Mouse (Mus musculus) adrenal gland, adult 18-20 months (tissue): ENCODE measurements around the gene Fgfr2. TPM values are rescaled to one million over a fixed set of nuclear protein-coding genes. Genes with fewer than 3 reads are reported as not detected.
A peak's percentile ranks its signal among the peaks of the same experiment; 100 is the strongest.

Experiments
- DNase-seq, 2 experiments: peaks; one replicate each; pipeline ENCODE4 v3.0.0; 2021 to 2022; ENCODE audit warnings: low spot score in 2 of 2
- total RNA-seq, 2 experiments: library from RNA; stranded (reverse); gene quantifications; 1 replicate in 1 of 2; 2 replicates in 1 of 2; pipeline ENCODE4 v1.2.3; 2021

The Fgfr2 gene
- total RNA-seq, 2 experiments from 2014 or later, result 294 to 308 TPM

- DNase-seq, result no peak
Measured at GRCm38 (mm10) chr7:132330179-132330578, 793.0 kb downstream of the Fgfr2 start.

GRCm38 (mm10) chr7:132328648-132329047 lies 794.5 kb downstream of the Fgfr2 start:
- no peak for DNase-seq

- DNase-seq, result peak; percentile 76 to 89
Measured at GRCm38 (mm10) chr7:132325549-132326331, 797.4 kb downstream of the Fgfr2 start.

GRCm38 (mm10) chr7:132323430-132323829 lies 799.7 kb downstream of the Fgfr2 start:
- DNase-seq, result no peak

- no peak for DNase-seq
Measured at GRCm38 (mm10) chr7:132321392-132321958, 801.7 kb downstream of the Fgfr2 start.

- peak; percentile 58 to 66 for DNase-seq
Measured at GRCm38 (mm10) chr7:132317036-132317541, 806.1 kb downstream of the Fgfr2 start, which contains the start of gene Chst15. Gene Chst15 (minus strand): TSS chr7:132317228.

- peak; percentile 62 to 67 for DNase-seq
Measured at GRCm38 (mm10) chr7:132316101-132317035, 806.8 kb downstream of the Fgfr2 start.

GRCm38 (mm10) chr7:132315149-132316091 lies 807.7 kb downstream of the Fgfr2 start:
- DNase-seq, result peak; percentile 65 to 66

GRCm38 (mm10) chr7:132312396-132312795 lies 810.8 kb downstream of the Fgfr2 start:
- peak in 1 of 2 experiments; percentile 25 for DNase-seq

- no peak for DNase-seq
Measured at GRCm38 (mm10) chr7:132308537-132309191, 814.5 kb downstream of the Fgfr2 start.

- DNase-seq, result no peak
Measured at GRCm38 (mm10) chr7:132307722-132308271, 815.4 kb downstream of the Fgfr2 start.

- DNase-seq, result no peak
Measured at GRCm38 (mm10) chr7:132306671-132307412, 816.3 kb downstream of the Fgfr2 start.

- no peak for DNase-seq
Measured at GRCm38 (mm10) chr7:132305492-132306375, 817.4 kb downstream of the Fgfr2 start.

GRCm38 (mm10) chr7:132304424-132305085 lies 818.6 kb downstream of the Fgfr2 start:
- DNase-seq, result no peak

- DNase-seq, result no peak
Measured at GRCm38 (mm10) chr7:132303988-132304387, 819.2 kb downstream of the Fgfr2 start.

- DNase-seq, result no peak
Measured at GRCm38 (mm10) chr7:132302508-132303241, 820.5 kb downstream of the Fgfr2 start.
